Mouse (Mus musculus): ENCODE measurements around the gene Zc3h15.
A peak's percentile ranks its signal among the peaks of the same experiment; 100 is the strongest.

Gene Zc3h15

DNA sequence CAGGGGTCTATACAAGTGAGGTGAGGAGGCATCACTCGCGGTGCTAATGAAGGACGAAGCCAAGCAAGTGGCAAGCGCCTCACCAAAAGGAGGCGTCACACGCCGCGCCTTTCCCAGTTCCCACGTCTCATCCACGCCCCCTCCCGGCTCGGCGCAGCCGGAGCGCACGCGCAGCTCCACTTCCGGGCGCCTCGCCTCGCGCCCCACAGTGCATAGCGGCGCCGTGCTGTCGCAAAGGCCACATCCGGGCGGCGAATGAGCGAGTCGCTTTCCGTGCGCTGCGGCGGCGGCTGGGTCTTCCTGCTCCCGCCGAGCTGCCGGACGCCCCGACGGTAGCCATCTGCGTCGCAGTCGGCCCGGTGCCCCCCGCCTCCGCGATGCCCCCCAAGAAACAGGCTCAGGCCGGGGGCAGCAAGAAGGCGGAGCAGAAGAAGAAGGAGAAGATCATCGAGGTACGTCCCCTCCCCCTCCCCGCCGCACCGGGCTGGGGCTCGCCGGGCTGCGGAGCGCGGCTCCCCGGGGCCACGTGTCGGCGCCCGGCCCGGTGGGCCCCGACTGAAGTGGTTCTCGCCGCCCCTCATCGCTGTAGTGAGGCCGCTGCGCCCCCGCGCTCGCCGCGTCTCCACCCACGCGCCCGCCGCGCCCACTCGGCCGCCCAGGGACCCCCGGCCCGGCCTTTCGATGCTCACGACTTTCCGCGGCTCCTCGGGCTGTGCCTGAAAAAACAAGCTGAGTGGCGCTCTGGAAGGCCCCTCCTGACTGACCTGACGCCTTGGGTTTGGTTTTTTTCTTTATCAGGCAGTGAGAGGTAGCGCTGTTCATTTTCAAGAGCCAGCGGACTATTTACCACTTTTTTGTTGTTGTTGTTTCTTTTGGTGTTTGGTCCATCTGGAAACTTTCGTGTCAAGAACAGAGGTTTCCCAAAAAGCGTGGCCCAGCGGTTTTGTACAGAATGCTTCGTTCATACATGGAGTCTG is at the start of gene Zc3h15:
Zc3h15 (plus strand) TSS at position 160 of the 977 bp plus-strand sequence.
- H3K27me3 ChIP-seq (ENCODE audit: control insufficient read depth, insufficient read depth, low read length, poor library complexity, severe bottlenecking) = no peaks in the 10 kb centered on the region
- no peaks in the 10 kb centered on the region for H3K36me3 ChIP-seq (ENCODE audit: control insufficient read depth, insufficient read depth, low read length, poor library complexity, severe bottlenecking)
- DNase-seq (ENCODE audit: low read depth, low spot score) = peak; percentile 96

DNA sequence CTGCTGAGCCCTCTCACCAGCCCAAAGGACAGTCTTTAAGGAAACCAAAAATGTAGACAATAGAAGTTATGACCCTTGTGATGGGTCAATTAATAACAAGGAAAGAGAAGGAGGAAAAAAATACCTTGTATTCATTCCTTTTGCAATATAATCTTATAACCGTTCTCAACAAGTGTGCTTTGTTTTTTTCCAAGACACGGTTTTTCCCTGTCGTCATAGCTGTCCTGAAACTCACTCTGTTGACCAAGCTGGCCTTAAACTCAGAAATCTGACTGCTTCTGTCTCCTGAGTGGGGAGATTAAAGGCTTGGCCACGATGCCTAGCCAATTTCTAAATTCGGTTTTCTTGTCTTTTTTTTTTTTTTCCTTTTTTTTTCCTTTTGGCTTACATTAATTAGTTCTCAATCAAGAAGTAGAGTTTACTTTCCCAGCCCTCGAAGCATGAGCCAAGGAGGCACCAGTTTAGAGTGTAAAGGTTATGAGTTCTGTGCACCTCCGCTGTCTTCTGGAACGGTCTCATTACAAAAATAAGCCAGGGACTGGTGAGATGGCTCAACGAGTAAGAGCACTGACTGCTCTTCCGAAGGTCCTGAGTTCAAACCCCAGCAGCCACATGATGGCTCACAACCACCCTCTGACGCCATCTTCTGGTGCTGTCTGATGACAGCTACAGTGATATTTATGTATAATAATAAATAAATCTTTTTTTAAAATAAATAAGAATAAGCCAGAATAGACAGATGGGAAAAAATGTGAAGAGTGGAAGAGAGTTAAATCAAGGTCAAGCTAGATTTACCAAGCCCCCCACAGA is 23.5 kb upstream of the Zc3h15 start:
- Histone ChIP-seq H3K36me3 (ENCODE audit: control insufficient read depth, insufficient read depth, low read length, poor library complexity, severe bottlenecking) (no peaks in the 10 kb centered on the region), H3K27me3 (ENCODE audit: control insufficient read depth, insufficient read depth, low read length, poor library complexity, severe bottlenecking) (no peaks in the 10 kb centered on the region; the same call in 1 of the 2 replicates)
- no peak for DNase-seq (ENCODE audit: low read depth, low spot score)

DNA sequence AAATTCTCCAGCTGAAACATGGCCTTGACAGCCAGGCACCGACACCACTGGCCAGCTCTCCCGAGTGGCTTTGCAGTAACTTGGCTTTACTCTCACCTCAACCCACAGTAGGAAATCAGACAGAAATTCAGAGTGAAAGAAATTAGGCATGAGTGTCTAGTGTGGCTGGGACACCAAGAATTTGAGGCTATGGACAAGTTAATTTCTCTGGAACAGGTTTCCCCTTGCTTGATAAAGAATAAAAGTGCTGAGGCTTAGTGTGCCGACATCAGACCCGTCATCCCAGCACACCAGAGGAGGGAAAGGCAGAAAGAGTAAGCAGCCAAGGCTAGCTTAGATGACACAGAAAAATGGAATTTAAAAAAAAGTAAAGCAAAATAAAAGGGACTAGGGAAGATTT is 22.7 kb upstream of the Zc3h15 start:
- Histone ChIP-seq H3K36me3 (ENCODE audit: control insufficient read depth, insufficient read depth, low read length, poor library complexity, severe bottlenecking) (no peaks in the 10 kb centered on the region), H3K27me3 (ENCODE audit: control insufficient read depth, insufficient read depth, low read length, poor library complexity, severe bottlenecking) (no peaks in the 10 kb centered on the region; the same call in 1 of the 2 replicates)
- no peak for DNase-seq (ENCODE audit: low read depth, low spot score)

DNA sequence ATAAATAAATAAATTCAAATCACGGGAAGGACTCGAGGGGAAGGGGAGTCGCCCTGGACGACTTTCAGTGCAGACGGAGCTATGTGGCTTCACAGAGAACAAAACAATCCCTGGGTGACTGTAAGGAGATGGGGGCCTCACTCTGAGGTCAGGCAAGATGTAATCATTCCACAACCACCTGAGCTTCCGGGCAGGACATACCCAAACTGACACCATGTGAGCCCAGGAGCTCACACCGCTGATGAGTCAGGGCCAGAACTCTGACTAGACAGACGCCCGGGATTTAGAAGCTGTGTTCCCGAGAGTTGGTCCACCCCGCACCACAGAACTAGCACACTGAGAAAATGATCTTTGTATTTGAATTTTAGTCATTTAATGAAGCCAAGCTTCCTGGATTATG is 21.4 kb upstream of the Zc3h15 start:
- Histone ChIP-seq H3K27me3 (ENCODE audit: control insufficient read depth, insufficient read depth, low read length, poor library complexity, severe bottlenecking) (no peaks in the 10 kb centered on the region; the same call in 1 of the 2 replicates), H3K36me3 (ENCODE audit: control insufficient read depth, insufficient read depth, low read length, poor library complexity, severe bottlenecking) (no peaks in the 10 kb centered on the region)
- DNase-seq (ENCODE audit: low read depth, low spot score) = no peak

DNA sequence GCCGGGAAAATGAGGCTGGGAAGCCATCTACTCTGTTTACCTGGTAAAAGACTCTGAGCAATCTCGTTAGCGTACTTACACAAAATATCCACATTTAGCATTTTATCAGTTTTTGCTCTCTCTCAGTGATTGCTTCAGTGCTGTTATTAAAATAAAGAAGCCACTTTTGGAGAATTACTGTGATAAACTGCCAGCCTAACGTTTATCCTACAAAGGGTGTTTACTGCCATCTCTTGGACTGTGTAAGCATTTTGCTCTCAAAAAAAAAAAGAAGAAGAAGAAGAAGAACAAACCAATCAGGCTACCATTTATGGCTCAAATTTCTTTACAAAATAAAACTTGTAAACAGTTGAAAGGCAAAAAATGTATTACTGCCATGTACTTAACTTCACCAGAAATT is 20.2 kb upstream of the Zc3h15 start:
- no peaks in the 10 kb centered on the region for H3K36me3 ChIP-seq (ENCODE audit: control insufficient read depth, insufficient read depth, low read length, poor library complexity, severe bottlenecking)
- H3K27me3 ChIP-seq (ENCODE audit: control insufficient read depth, insufficient read depth, low read length, poor library complexity, severe bottlenecking) = no peaks in the 10 kb centered on the region
- DNase-seq (ENCODE audit: low read depth, low spot score) = no peak

DNA sequence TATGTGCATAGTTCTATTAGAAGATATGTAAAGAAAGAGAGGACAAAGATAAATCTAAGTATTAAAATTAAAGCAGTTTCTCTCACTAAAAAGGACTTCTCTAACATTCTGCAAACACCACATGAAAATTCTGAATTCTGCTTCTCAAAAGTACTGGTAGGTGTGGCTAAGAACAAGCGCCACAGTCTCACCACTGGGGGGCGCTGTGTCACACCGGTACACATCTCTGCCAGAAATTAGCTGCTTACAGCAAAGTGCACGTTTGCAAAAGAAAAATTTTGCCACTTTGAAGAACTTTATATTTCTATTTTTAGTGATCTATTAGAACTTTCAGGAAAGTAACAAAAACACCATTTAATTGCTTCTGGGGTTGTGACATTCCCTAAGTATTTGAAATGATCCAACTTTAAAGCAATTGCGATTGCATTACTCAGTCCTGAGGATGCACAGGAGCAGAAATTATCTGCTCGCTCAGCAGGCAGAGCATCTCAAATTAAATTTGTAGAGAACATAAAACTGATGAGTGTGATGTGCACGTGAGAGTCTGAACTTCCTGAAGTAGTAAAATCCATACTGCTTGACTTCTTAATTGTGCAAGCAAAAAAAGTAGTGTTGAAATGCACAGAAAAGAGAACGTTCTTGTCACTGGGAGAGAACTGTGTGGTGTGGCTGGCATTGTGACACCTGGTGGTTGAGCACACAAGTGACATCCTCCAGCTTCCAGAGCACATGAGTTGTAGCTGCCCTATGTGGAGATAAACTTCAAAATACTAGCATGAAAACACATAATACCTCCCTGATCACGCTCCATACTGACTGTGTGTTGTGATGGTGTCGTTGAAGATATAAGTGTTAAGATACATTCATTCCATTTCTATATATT is 18.8 kb upstream of the Zc3h15 start:
- H3K36me3 ChIP-seq (ENCODE audit: control insufficient read depth, insufficient read depth, low read length, poor library complexity, severe bottlenecking) = no peaks in the 10 kb centered on the region
- DNase-seq (ENCODE audit: low read depth, low spot score) = peak; percentile 85

DNA sequence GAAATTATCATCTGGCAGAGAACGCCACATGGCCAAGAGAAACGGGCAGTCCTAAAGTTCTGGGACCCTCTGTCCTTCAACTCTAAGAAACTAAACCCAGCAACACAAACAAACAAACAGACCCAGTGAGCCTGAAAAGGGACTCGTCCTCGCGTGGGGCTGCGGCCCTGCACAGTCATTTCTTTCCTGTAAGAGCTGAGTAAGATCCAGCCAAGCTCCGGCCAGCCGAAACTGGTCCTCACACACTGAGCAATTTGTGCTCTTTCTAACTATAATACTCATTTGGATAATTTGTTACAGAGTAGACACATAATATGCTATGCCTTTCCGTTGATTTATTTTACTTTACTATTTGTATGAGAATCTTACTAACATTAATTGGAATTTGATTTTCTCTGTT is 17.4 kb upstream of the Zc3h15 start:
- no peaks in the 10 kb centered on the region for H3K27me3 ChIP-seq (ENCODE audit: control insufficient read depth, insufficient read depth, low read length, poor library complexity, severe bottlenecking)

More for the DNA sequence above, 18.8 kb upstream of the Zc3h15 start:
- H3K27me3 ChIP-seq (ENCODE audit: control insufficient read depth, insufficient read depth, low read length, poor library complexity, severe bottlenecking) = no peaks in the 10 kb centered on the region

DNA sequence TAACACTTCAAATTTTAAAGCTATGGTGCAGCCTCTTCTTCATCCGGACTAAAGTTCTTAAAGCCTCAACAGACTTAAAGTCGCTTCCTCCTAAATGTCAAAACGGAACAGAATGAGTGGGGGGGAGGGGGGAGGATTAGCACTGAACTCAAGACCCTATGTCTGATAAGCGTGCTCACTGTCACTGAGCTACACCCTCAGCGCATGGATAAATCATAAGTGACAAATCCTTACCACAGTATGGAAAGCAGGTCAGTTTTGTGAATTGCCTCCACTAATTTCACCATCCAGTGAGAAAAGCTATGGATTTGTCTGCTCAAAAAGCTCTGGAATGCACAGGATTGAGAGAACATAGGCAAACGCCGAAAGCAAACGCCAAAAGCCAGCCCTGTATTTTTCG is 16.7 kb upstream of the Zc3h15 start:
- no peak for DNase-seq (ENCODE audit: low read depth, low spot score)
- no peaks in the 10 kb centered on the region for H3K36me3 ChIP-seq (ENCODE audit: control insufficient read depth, insufficient read depth, low read length, poor library complexity, severe bottlenecking)
- H3K27me3 ChIP-seq (ENCODE audit: control insufficient read depth, insufficient read depth, low read length, poor library complexity, severe bottlenecking) = no peaks in the 10 kb centered on the region

More for the DNA sequence above, 17.4 kb upstream of the Zc3h15 start:
- no peak for DNase-seq (ENCODE audit: low read depth, low spot score)
- no peaks in the 10 kb centered on the region for H3K36me3 ChIP-seq (ENCODE audit: control insufficient read depth, insufficient read depth, low read length, poor library complexity, severe bottlenecking)

DNA sequence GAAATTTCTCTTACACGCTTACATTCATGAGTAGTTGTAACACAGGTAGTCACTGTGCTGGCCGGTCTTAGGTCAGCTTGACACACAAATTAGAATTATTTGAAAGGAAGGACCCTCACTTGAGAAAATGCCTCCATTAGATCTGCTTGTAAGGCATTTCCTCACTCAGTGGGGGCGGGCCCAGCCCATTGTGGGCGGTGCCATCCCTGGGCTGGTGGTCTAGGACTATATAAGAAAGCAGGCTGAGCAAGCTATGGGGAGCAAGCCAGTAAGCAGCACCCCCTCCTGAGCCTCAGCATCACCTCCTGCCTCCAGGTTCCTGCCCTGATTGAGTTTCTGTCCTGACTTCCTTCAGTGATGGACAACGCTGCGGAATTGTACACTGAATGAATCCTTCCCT is 16.3 kb upstream of the Zc3h15 start:
- no peak for DNase-seq (ENCODE audit: low read depth, low spot score)
- Histone ChIP-seq H3K27me3 (ENCODE audit: control insufficient read depth, insufficient read depth, low read length, poor library complexity, severe bottlenecking) (no peaks in the 10 kb centered on the region), H3K36me3 (ENCODE audit: control insufficient read depth, insufficient read depth, low read length, poor library complexity, severe bottlenecking) (no peaks in the 10 kb centered on the region)

DNA sequence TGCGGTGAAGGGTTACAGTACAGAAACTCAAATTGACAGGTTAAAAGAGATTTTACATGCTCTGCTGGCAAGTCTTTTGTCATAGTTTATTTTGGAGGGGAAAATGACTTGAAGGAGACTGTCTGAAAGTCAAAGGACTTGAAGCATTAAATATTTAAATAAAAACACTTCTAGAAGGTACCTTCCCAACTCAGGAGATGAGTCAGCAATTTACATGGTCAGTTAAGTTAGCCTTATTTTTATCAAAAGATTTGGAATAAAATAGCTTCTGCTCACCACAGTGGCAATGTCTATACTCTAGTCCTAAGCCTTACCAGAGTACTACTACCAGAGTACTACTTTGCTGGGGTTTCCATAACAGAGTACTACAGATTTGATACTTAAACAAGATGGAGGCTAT is 2.2 kb upstream of the Zc3h15 start:
- H3K36me3 ChIP-seq (ENCODE audit: control insufficient read depth, insufficient read depth, low read length, poor library complexity, severe bottlenecking) = no peaks in the 10 kb centered on the region
- DNase-seq (ENCODE audit: low read depth, low spot score) = no peak

DNA sequence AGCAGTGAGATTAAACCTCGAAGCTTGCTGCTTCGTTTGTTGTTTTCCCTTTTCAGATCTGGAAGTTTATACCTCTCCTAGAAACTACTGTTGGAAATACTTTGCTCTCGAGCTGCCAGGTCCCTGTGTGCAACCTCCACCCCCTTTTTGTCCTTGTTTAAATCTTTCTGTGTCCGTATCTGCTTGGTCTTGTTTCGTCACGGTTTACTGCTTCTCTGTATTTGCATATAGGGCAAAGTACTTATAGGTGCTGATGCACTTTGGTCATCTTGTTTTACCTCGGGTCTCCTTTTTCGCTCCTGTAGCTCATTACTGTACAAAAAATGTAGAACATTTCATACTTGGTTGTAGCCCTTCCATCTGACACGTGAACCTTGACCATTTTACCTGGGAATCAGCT is 4.7 kb downstream of the Zc3h15 start:
- H3K27me3 ChIP-seq (ENCODE audit: control insufficient read depth, insufficient read depth, low read length, poor library complexity, severe bottlenecking) = no peaks in the 10 kb centered on the region
- peak; percentile 44 for DNase-seq (ENCODE audit: low read depth, low spot score)
- H3K36me3 ChIP-seq (ENCODE audit: control insufficient read depth, insufficient read depth, low read length, poor library complexity, severe bottlenecking) = peaks cover 1% of the 10 kb centered on the region; the same call in 1 of the 2 replicates

More for the DNA sequence above, 2.2 kb upstream of the Zc3h15 start:
- no peaks in the 10 kb centered on the region for H3K27me3 ChIP-seq (ENCODE audit: control insufficient read depth, insufficient read depth, low read length, poor library complexity, severe bottlenecking)

DNA sequence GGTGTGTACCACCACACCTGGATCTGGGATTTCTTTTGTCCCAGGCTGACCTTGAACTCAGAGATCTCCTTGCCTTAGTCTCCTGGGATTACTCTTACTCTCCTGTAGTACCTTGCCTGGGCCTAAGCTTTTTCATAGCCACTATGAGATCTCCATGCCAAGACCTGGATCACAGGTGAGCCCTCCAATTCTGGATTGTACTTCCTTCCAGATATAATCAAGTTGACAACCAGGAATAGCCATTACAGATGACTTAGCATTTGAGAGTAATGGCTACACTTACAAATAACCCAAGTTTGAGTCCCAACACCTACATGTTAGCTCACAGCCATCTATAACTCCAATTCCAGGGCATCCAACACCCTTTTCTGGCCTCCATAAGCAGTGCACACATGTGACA is 8.4 kb downstream of the Zc3h15 start:
- H3K27me3 ChIP-seq (ENCODE audit: control insufficient read depth, insufficient read depth, low read length, poor library complexity, severe bottlenecking) = no peaks in the 10 kb centered on the region
- H3K36me3 ChIP-seq (ENCODE audit: control insufficient read depth, insufficient read depth, low read length, poor library complexity, severe bottlenecking) = peaks cover 2% of the 10 kb centered on the region
- no peak for DNase-seq (ENCODE audit: low read depth, low spot score)

DNA sequence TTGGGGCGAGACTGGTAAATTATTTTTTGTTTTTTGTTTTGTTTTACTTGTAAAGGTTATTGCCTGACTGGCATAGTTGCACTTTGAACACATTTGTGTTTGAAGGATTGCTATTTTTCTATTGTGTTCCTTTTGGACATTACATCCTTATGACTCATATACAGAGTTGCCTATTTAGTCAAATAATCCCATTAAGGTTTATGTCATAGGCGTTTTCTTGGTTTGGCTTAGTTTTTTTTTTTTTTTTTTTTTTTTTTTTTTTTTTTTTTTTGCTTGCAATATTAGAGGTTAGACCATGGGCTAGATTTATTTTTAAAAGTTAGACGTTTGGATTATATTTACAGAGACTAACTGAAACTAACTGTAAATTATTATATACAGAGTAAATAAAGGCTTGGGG is 15.0 kb downstream of the Zc3h15 start:
- Histone ChIP-seq H3K27me3 (ENCODE audit: control insufficient read depth, insufficient read depth, low read length, poor library complexity, severe bottlenecking) (no peaks in the 10 kb centered on the region), H3K36me3 (ENCODE audit: control insufficient read depth, insufficient read depth, low read length, poor library complexity, severe bottlenecking) (peaks cover 11% of the 10 kb centered on the region)
- DNase-seq (ENCODE audit: low read depth, low spot score) = no peak

DNA sequence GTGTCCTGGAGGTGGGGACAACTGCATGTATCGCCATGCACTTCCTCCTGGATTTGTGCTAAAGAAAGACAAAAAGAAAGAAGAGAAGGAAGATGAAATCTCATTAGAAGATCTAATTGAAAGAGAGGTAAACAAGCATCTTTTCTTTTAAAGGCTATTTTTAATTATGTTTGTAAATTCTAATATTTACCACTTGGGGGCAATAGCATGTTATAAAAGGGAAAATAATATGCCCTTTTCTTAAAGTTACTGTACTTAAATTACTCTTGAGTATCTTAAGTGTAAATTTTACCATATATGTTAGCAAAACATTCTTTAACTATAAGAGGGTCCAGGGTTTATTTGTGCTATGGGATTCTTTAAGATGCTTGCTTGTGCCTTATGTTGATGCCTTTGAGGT is 15.9 kb downstream of the Zc3h15 start:
- Histone ChIP-seq H3K27me3 (ENCODE audit: control insufficient read depth, insufficient read depth, low read length, poor library complexity, severe bottlenecking) (no peaks in the 10 kb centered on the region), H3K36me3 (ENCODE audit: control insufficient read depth, insufficient read depth, low read length, poor library complexity, severe bottlenecking) (peaks cover 11% of the 10 kb centered on the region)
- DNase-seq (ENCODE audit: low read depth, low spot score) = no peak
